Mouse (Mus musculus) thymus, adult 2 months (tissue): ENCODE results near the gene Pcbp3.

Experiments used
- CTCF ChIP-seq: fragments of 200-500 bp; IDR thresholded peaks from 2 replicates; pipeline ENCODE4 v1.5.1; 2012; ENCODE audit warnings: mild to moderate bottlenecking, control low read depth, low read length, moderate library complexity, borderline replicate concordance; ENCODE audit not compliant: control insufficient read depth, poor library complexity, insufficient read depth; ENCODE audit errors: extremely low read depth
- POLR2A ChIP-seq: fragments of 200-500 bp; IDR thresholded peaks from 2 replicates; pipeline ENCODE4 v1.6.1; 2012; ENCODE audit warnings: mild to moderate bottlenecking, low read length, control low read depth, moderate library complexity; ENCODE audit not compliant: control insufficient read depth, poor library complexity, insufficient read depth; ENCODE audit errors: extremely low read depth

GRCm38 (mm10) chr10:76764927-76765326 is 196.8 kb downstream of the Pcbp3 start:
- no peak for TF ChIP-seq CTCF
- TF ChIP-seq POLR2A = no peak
